Mouse (Mus musculus) liver, embryonic 14.5 days (tissue): ENCODE measurements at regions not wholly inside any gene's neighbourhood (a gene's known extent, or its start where the extent isn't known, plus 50 kb on each side); places are given as distances from the start of the nearest gene placed in this dataset.

ENCODE experiments used
- ATAC-seq: fragments of 200-750 bp; cut with Nextera tagmentation; 2 replicates; pipeline ENCODE4 v1.8.0; 2017; ENCODE audit warnings: moderate number of reproducible peaks, mild to moderate bottlenecking, moderate library complexity; ENCODE audit not compliant: insufficient read depth
- DNase-seq, 3 experiments: peaks; one replicate each; pipeline ENCODE4 v3.0.0-alpha.2; 2012 to 2013; ENCODE audit warnings: low read depth in 3 of 3, low spot score in 3 of 3
- H3K27ac ChIP-seq: fragments of 300-500 bp; sonication (generic); 2 replicates; pipeline ENCODE4 v1.5.1; 2014; ENCODE audit warnings: moderate library complexity, mild to moderate bottlenecking, control low read depth, inconsistent platforms
- H3K27me3 ChIP-seq: fragments of 300-500 bp; sonication (generic); 2 replicates; pipeline ENCODE4 v1.6.1; 2014; ENCODE audit warnings: mild to moderate bottlenecking, low read length, moderate library complexity; ENCODE audit not compliant: control insufficient read depth, insufficient read depth
- H3K36me3 ChIP-seq: fragments of 300-500 bp; sonication (generic); replicated peaks from 2 replicates; pipeline ENCODE4 v1.6.1; 2014; ENCODE audit warnings: low read depth; ENCODE audit not compliant: control insufficient read depth, insufficient read depth
- H3K4me1 ChIP-seq, 2 experiments: fragments of 200-500 bp in 1 of 2; fragments of 300-500 bp in 1 of 2; sonication (generic) in 1 of 2; replicated peaks; 2 replicates each; pipeline ENCODE4 v1.6.1; 2012 to 2014; ENCODE audit warnings: antibody characterized with exemption in 1 of 2, inconsistent platforms in 1 of 2, low read length in 1 of 2; ENCODE audit not compliant: control insufficient read depth in 2 of 2, insufficient read depth in 2 of 2
- H3K4me2 ChIP-seq: fragments of 300-500 bp; sonication (generic); 2 replicates; pipeline ENCODE4 v1.6.1; 2014; ENCODE audit warnings: low read depth, mild to moderate bottlenecking, control low read depth, moderate library complexity
- H3K4me3 ChIP-seq, 2 experiments: fragments of 200-500 bp in 1 of 2; fragments of 300-500 bp in 1 of 2; sonication (generic) in 1 of 2; 2 replicates each; pipeline ENCODE4 v1.5.1; 2012 to 2014; ENCODE audit warnings: low read depth in 2 of 2, low read length in 2 of 2, mild to moderate bottlenecking in 2 of 2, control low read depth in 1 of 2, inconsistent platforms in 1 of 2, moderate library complexity in 1 of 2; ENCODE audit not compliant: insufficient read depth in 1 of 2
- H3K9ac ChIP-seq: fragments of 300-500 bp; sonication (generic); replicated peaks from 2 replicates; pipeline ENCODE4 v1.6.1; 2014; ENCODE audit warnings: mild to moderate bottlenecking, control low read depth, moderate library complexity
- H3K9me3 ChIP-seq: fragments of 300-500 bp; sonication (generic); 2 replicates; pipeline ENCODE4 v1.6.1; 2016; ENCODE audit warnings: low read length, mixed read lengths; ENCODE audit not compliant: control insufficient read depth
- CTCF ChIP-seq: IDR thresholded peaks from 2 replicates; pipeline ENCODE4 v1.5.1; 2016; ENCODE audit warnings: antibody characterized with exemption, low read depth, control low read depth
- EP300 ChIP-seq: IDR thresholded peaks from 2 replicates; pipeline ENCODE4 v1.6.1; 2016; ENCODE audit warnings: antibody characterized with exemption, low read depth
- WGBS: fragments of 180-500 bp; shearing (Covaris S2); extraction: QIAGEN DNeasy Blood & Tissue Kit; methylation state at CpG from one replicate; pipeline ENCODE4 v1.1.7; 2014; ENCODE audit not compliant: insufficient replicate concordance; 5-methylcytosine and 5-hydroxymethylcytosine counted together

- no peak for ATAC-seq
- H3K27me3 ChIP-seq, result no peaks in the 10 kb centered on the region
- H3K9ac ChIP-seq, result no peak overlapping the region
- no peaks in the 10 kb centered on the region for H3K9me3 ChIP-seq
- no peak for TF ChIP-seq EP300
- no peak for TF ChIP-seq CTCF
- DNase-seq, result no peak
- H3K27ac ChIP-seq, result no peak overlapping the region
- no peak overlapping the region for H3K4me2 ChIP-seq
- no peaks in the 10 kb centered on the region for H3K36me3 ChIP-seq
- H3K4me3 ChIP-seq, result no peak overlapping the region
- 21% methylated on average over 1 of the region's 1 CpGs for WGBS
- H3K4me1 ChIP-seq, result no peaks in the 10 kb centered on the region
Measured at GRCm38 (mm10) chr8:76748471-76748870, 150.8 kb upstream of the Nr3c2 start.

GRCm38 (mm10) chr8:76750286-76750685, 149.0 kb upstream of the Nr3c2 start:
- Histone ChIP-seq H3K9me3 (no peaks in the 10 kb centered on the region), H3K27me3 (no peaks in the 10 kb centered on the region), H3K36me3 (no peaks in the 10 kb centered on the region), H3K4me2 (no peak overlapping the region), H3K4me1 (no peaks in the 10 kb centered on the region), H3K4me3 (no peak overlapping the region), H3K27ac (no peak overlapping the region), H3K9ac (no peak overlapping the region)
- 67% methylated on average over 4 of the region's 4 CpGs for WGBS
- DNase-seq, result no peak
- ATAC-seq, result no peak
- TF ChIP-seq CTCF (no peak), EP300 (no peak)

- Histone ChIP-seq H3K4me3 (no peak overlapping the region), H3K9me3 (no peaks in the 10 kb centered on the region), H3K4me2 (no peak overlapping the region), H3K27me3 (no peaks in the 10 kb centered on the region), H3K36me3 (no peaks in the 10 kb centered on the region), H3K27ac (no peak overlapping the region), H3K9ac (no peak overlapping the region), H3K4me1 (no peaks in the 10 kb centered on the region)
- 63% methylated on average over 3 of the region's 3 CpGs for WGBS
- no peak for DNase-seq
- ATAC-seq, result no peak
- TF ChIP-seq EP300 (no peak), CTCF (no peak)
Measured at GRCm38 (mm10) chr8:76754166-76754565, 145.1 kb upstream of the Nr3c2 start.

GRCm38 (mm10) chr8:76764201-76764600, 135.0 kb upstream of the Nr3c2 start:
- DNase-seq (no peak), ATAC-seq (no peak)
- 66% methylated on average over 3 of the region's 3 CpGs for WGBS

GRCm38 (mm10) chr8:76768302-76768701, 130.9 kb upstream of the Nr3c2 start:
- Histone ChIP-seq H3K4me3 (no peak overlapping the region), H3K4me2 (no peak overlapping the region), H3K27me3 (no peaks in the 10 kb centered on the region), H3K4me1 (no peaks in the 10 kb centered on the region), H3K9me3 (no peaks in the 10 kb centered on the region), H3K36me3 (no peaks in the 10 kb centered on the region), H3K27ac (no peak overlapping the region), H3K9ac (no peak overlapping the region)
- no peak for ATAC-seq
- 60% methylated on average over 5 of the region's 5 CpGs for WGBS
- DNase-seq, result no peak
- TF ChIP-seq EP300, result no peak
- no peak for TF ChIP-seq CTCF

More at GRCm38 (mm10) chr8:76764201-76764600, 135.0 kb upstream of the Nr3c2 start:
- Histone ChIP-seq H3K4me3 (no peak overlapping the region), H3K36me3 (no peaks in the 10 kb centered on the region), H3K9ac (no peak overlapping the region), H3K27ac (no peak overlapping the region), H3K9me3 (no peaks in the 10 kb centered on the region), H3K4me1 (no peaks in the 10 kb centered on the region), H3K27me3 (no peaks in the 10 kb centered on the region), H3K4me2 (no peak overlapping the region)
- no peak for TF ChIP-seq CTCF
- TF ChIP-seq EP300, result no peak
